Mouse (Mus musculus) embryonic stem cell, embryonic (primary cell): ENCODE measurements around the gene Dnah1.

Experiments
- CTCF ChIA-PET, 4 experiments: fragments of 300-600 bp in 2 of 4; fragments of 350-600 bp in 2 of 4; sonication (Branson Sonifier 250); formaldehyde crosslinking; loops; one replicate each; lab custom pipeline; 2022; ENCODE audit warnings: inconsistent platforms in 2 of 4; lab: Charles Lee
- POLR2A ChIA-PET, 4 experiments: fragments of 300-600 bp in 2 of 4; fragments of 350-600 bp in 2 of 4; sonication (Branson Sonifier 250); formaldehyde crosslinking; loops; one replicate each; lab custom pipeline; 2022; ENCODE audit warnings: antibody characterized with exemption in 4 of 4, inconsistent platforms in 1 of 4; lab: Charles Lee

The Dnah1 gene

DNA sequence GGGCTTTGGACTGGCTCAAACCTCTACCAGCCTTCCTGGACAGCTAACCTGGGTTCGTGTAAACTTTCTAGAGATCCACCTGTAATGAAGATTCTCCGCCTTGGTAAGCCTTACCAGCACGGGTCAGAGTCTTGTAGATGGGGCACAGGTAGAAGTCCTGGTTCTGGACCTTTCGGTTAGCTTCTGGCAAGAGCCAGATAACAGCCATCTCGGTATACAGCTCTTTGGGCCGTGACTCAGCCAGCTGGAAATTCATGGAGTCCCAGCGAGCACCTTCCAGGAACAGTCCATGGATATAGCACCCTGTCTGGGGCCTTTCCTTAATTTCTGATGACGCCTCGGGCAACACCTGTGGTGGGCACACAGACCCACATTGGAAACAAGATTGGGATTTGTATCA is 62.8 kb downstream of the Dnah1 start:
- CTCF ChIA-PET: interaction anchor here in 3 of 4 experiments (0.6 to 1.1 kb wide), 3 partner anchors 11 to 122 kb away, joined by 3 to 6 read pairs (median 3); no protein-coding TSS in a partner anchor
- POLR2A ChIA-PET: interaction anchor here in 2 of 4 experiments (1.1 to 2.1 kb wide), 4 partner anchors 9 to 259 kb away, joined by 3 to 7 read pairs (median 6); partner anchors contain the start of genes Bap1 (in 1 of the 2), Phf7 (in 1 of the 2) and Spcs1 (in 1 of the 2)

- POLR2A ChIA-PET: interaction anchor here in 2 of 4 experiments (1.1 to 2.1 kb wide), 2 partner anchors 9 to 259 kb away, joined by 3 to 7 read pairs; partner anchors contain the start of genes Bap1 (in 1 of the 2), Phf7 (in 1 of the 2) and Spcs1 (in 1 of the 2)
Measured at GRCm38 (mm10) chr14:31260374-31260773, 63.3 kb downstream of the Dnah1 start.

DNA sequence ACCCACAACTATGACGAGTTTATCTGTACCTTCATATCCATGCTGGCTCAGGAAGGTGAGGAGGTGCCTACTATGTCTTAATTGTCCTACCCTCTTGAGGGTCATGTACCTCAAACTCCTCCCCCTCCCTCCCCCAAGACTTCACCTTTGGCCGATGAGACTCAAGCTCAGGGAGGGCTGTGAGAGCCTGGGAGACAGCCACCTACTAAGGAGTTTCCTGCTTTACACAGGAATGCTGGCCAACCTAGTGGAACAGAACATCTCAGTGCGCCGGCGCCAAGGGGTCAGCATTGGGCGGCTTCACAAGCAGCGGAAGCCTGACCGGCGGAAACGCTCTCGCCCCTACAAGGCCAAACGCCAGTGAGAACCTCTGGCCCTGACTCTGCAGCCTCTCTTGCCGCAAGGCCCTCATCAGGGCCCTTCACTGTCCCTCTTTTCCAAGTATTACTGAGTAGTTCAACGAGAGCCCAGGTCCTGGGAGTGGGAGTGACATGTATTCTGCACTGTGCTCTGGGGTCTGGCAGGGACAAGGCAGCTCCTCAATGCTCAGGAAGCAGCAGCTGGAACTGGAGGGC is 65.1 kb downstream of the Dnah1 start:
- ChIA-PET CTCF (interaction anchor here in 1 of 4 experiments (0.9 kb wide), 1 partner anchor 14 kb away, joined by 5 read pairs; no protein-coding TSS in a partner anchor), POLR2A (interaction anchor here in 2 of 4 experiments (1.0 to 1.6 kb wide), 2 partner anchors 11 kb away, joined by 3 read pairs; no protein-coding TSS in a partner anchor)

More at GRCm38 (mm10) chr14:31260374-31260773, 63.3 kb downstream of the Dnah1 start:
- CTCF ChIA-PET: no interaction called here

DNA sequence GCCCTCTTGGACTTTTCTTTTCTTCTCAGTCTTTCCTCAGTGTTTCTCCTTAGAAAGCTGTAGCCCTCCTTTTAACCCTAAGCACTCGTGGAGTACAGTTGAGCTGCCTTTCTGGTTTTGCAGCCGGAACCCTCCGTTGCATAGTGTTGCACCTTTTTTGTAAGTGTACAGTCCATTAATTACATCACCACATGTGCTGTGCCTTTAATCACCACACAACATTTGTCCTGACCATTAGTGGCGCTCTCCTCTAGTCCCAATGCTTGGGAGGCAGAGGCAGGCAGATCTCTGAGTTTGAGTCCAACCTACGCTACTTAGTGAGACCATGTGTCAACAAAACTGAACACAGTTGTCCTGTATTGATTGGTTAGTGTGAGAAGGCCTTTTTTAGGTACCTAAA is 71.6 kb downstream of the Dnah1 start:
- POLR2A ChIA-PET: interaction anchor here in 2 of 4 experiments (0.7 to 2.6 kb wide), 12 partner anchors 9 to 255 kb away, joined by 3 to 17 read pairs (median 4); partner anchors contain the start of genes Capn7 (in 1 of the 2) and Tnnc1 (in 1 of the 2)
- CTCF ChIA-PET: interaction anchor here in 2 of 4 experiments (0.5 to 1.5 kb wide), 3 partner anchors 17 to 694 kb away, joined by 3 read pairs; no protein-coding TSS in a partner anchor

DNA sequence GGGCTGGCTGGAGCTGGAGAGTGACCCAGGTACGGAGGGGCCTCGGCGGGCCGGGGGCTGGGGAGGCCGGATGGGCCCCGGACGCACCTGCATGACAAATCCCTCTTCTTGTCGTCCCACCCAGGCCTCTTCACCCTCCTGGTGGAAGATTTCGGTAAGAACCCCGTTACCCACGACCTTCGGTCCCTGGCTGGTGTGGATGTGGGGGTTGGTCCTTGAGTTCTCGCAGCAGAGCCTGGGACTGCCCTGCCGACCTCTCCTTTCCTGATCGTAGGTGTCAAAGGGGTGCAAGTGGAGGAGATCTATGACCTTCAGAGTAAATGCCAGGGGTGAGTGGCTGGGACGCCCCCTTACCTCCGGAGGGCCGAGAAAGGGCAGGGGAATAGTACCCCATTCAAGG is 72.1 kb downstream of the Dnah1 start:
- POLR2A ChIA-PET: interaction anchor here in 2 of 4 experiments (0.7 to 2.6 kb wide), 12 partner anchors 9 to 255 kb away, joined by 3 to 17 read pairs (median 4); partner anchors contain the start of genes Capn7 (in 1 of the 2) and Tnnc1 (in 1 of the 2)

GRCm38 (mm10) chr14:31251084-31251604 is 72.6 kb downstream of the Dnah1 start, which contains the start of the genes Phf7 and Bap1:
Gene Phf7, minus strand, starts transcription at chr14:31251317.
Gene Bap1, plus strand, starts transcription at chr14:31251450.
- POLR2A ChIA-PET: interaction anchor here in 3 of 4 experiments (0.6 to 2.6 kb wide), 24 partner anchors 9 to 998 kb away, joined by 3 to 17 read pairs (median 4); partner anchors contain the start of genes Capn7 (in 1 of the 3), Dcp1a (in 1 of the 3), Nek4 (in 1 of the 3) and Tnnc1 (in 1 of the 3)
- CTCF ChIA-PET: interaction anchor here in 2 of 4 experiments (0.9 to 1.5 kb wide), 3 partner anchors 18 to 221 kb away, joined by 3 to 10 read pairs (median 3); partner anchors contain the start of gene Sema3g (in 1 of the 2)

More for the DNA sequence above, 72.1 kb downstream of the Dnah1 start:
- CTCF ChIA-PET: interaction anchor here in 2 of 4 experiments (0.5 to 1.5 kb wide), 4 partner anchors 18 to 695 kb away, joined by 3 to 10 read pairs (median 3); no protein-coding TSS in a partner anchor

- POLR2A ChIA-PET: interaction anchor here in 3 of 4 experiments (0.6 to 2.6 kb wide), 25 partner anchors 10 to 997 kb away, joined by 3 to 17 read pairs (median 4); partner anchors contain the start of genes Dcp1a (in 1 of the 3), Nek4 (in 1 of the 3) and Tnnc1 (in 1 of the 3)
- CTCF ChIA-PET: interaction anchor here in 2 of 4 experiments (0.9 to 1.5 kb wide), 3 partner anchors 19 to 222 kb away, joined by 3 to 10 read pairs (median 3); partner anchors contain the start of gene Sema3g (in 1 of the 2)
Measured at GRCm38 (mm10) chr14:31250222-31251083, 73.2 kb downstream of the Dnah1 start.

DNA sequence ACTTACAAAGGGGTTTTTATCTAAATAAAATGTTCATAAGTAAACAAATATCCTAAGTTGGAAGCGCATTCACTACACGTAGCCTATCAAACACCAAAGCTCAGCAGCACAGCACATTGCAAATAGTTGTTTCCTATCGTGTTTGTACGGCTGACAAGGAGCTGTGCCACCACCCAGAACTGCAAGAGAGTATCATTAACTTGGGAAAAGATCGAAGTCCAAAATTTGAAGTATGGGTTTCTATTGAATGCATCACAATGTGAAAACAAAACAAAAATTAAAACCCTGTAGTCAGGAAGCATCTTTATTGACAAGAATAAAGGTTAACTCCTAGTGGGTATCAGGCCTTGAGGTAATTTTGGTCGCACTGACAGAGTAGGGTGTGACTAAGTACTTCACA is 75.3 kb downstream of the Dnah1 start:
- ChIA-PET POLR2A (interaction anchor here in 2 of 4 experiments (0.6 to 1.2 kb wide), 2 partner anchors 9 to 667 kb away, joined by 3 read pairs; no protein-coding TSS in a partner anchor), CTCF (no interaction called here)

DNA sequence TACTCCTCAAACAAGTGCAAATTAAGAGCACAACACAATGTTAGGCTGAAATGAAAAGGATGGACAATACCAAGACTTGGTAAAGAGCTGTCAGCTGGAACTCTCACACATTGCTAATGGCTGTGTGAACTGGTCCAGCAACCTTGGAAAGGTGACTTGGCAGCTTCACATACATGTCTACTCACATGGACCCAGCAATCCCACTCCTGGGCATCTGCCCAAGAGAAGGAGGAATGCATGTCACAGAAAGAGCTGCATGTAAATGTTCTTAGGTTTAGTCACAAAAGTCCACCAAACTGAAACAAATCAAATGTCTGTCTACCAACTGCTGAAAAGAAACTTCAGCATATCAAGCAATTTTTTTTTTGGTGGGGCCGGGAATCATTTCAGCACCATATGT is 77.8 kb downstream of the Dnah1 start:
- POLR2A ChIA-PET: interaction anchor here in 2 of 4 experiments (0.7 to 1.3 kb wide), 2 partner anchors 10 to 24 kb away, joined by 4 read pairs; no protein-coding TSS in a partner anchor
- CTCF ChIA-PET: interaction anchor here in 1 of 4 experiments (1.0 kb wide), 1 partner anchor 26 kb away, joined by 4 read pairs; no protein-coding TSS in a partner anchor

GRCm38 (mm10) chr14:31244777-31245176 is 78.9 kb downstream of the Dnah1 start:
- POLR2A ChIA-PET: no interaction called here
- CTCF ChIA-PET: no interaction called here

GRCm38 (mm10) chr14:31240528-31240927 is 83.2 kb downstream of the Dnah1 start:
- ChIA-PET POLR2A (interaction anchor here in 3 of 4 experiments (0.5 to 2.7 kb wide), 8 partner anchors 10 to 634 kb away, joined by 3 to 9 read pairs (median 5); partner anchors contain the start of genes Phf7 (in 1 of the 3) and Tnnc1 (in 1 of the 3)), CTCF (interaction anchor here in 3 of 4 experiments (0.5 to 0.9 kb wide), 3 partner anchors 25 to 729 kb away, joined by 3 to 6 read pairs (median 5); no protein-coding TSS in a partner anchor)

GRCm38 (mm10) chr14:31237101-31237882 is 86.4 kb downstream of the Dnah1 start:
- ChIA-PET CTCF (interaction anchor here in 1 of 4 experiments (0.6 to 0.8 kb wide), 2 partner anchors 12 to 35 kb away, joined by 3 read pairs; no protein-coding TSS in a partner anchor), POLR2A (interaction anchor here in 1 of 4 experiments (0.6 to 1.2 kb wide), 2 partner anchors 47 to 98 kb away, joined by 3 read pairs; no protein-coding TSS in a partner anchor)

- POLR2A ChIA-PET: interaction anchor here in 3 of 4 experiments (0.7 to 3.9 kb wide), 5 partner anchors 17 to 36 kb away, joined by 3 to 14 read pairs (median 4); partner anchors contain the start of genes Bap1 (in 1 of the 3), Phf7 (in 1 of the 3) and Tnnc1 (in 1 of the 3)
- CTCF ChIA-PET: interaction anchor here (0.6 to 1.6 kb wide), 16 partner anchors 8 to 805 kb away, joined by 3 to 6 read pairs (median 3); partner anchors contain the start of gene Sema3g (in 2 of the 4)
Measured at GRCm38 (mm10) chr14:31233996-31234591, 89.6 kb downstream of the Dnah1 start.

DNA sequence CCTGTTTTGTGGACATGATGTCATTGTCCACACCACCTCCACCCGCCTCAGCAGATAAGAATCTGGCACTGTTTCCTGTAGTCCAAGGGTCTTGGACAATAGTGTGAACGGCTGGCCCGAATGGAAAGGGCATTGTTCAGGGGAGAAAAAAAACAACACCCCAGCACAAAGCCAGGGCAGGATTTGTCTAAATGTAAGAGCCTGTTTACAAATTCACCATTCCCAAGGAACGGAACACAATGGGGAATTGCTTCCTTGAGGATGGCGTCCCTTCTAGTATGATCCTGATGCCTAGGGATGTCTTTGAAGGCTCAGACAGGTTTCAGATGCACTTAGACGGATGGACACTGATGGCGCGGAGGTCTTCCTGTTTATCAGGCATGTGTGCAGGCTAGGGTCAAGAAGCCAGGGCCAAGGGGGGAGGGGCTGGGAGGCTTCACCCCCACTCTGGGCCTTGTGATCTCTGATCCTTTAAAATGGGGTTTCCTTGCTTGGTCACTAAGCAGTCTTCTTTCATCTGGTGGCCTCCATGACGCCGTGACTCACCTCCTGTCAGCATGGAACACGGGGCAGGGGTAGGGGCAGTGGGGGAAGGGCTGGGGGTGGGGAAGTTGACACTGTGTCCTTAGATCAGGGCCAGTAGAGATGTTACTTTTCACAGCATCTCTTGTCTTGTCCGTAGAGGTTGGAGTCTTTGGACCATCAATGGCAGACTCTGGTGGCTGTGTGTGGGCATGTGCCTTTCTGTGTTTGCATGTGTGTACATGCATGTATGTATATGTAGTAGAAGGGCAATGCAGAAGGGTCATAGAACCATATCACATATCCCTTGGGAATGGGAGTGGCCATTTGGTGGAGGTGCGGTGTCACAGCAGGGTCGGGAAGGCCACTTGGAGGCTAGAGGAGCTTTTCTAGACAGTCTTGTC is 90.4 kb downstream of the Dnah1 start:
- ChIA-PET CTCF (interaction anchor here (0.6 to 1.6 kb wide), 13 partner anchors 8 to 231 kb away, joined by 3 to 6 read pairs (median 3); partner anchors contain the start of gene Sema3g (in 2 of the 4)), POLR2A (interaction anchor here in 3 of 4 experiments (0.7 to 3.9 kb wide), 5 partner anchors 18 to 37 kb away, joined by 3 to 14 read pairs (median 4); partner anchors contain the start of genes Bap1 (in 1 of the 3), Phf7 (in 1 of the 3) and Tnnc1 (in 1 of the 3))
